Mouse (Mus musculus): ENCODE results near the gene Dhx15. TPM values are rescaled to one million over a fixed set of nuclear protein-coding genes. Genes with fewer than 3 reads are reported as not detected.

Dhx15 gene
- polyA plus RNA-seq, 1 experiment, result 40.6 TPM

DNA sequence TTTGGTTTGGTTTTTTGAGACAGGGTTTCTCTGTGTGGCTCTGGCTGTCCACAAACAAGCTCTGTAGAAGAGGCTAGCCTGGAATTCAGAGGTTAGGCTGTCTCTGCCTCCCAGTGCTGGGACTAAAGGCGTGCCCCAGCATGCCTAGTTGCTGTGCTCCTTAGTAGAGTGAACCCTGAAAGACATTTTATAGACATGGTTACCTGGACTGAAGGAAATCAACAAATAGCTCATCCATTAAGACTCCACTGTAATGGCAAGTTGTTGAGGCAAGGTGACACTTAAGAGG is 810 bp upstream of the Dhx15 start:
- peak overlapping the region; percentile 91 for H3K4me3 ChIP-seq (ENCODE audit: control insufficient read depth, low read depth, low read length)
- TF ChIP-seq POLR2A (IDR thresholded peaks at IDR 0.05; ENCODE audit: control insufficient read depth, low read depth, low read length) (no peak), CTCF (IDR thresholded peaks at IDR 0.05; ENCODE audit: control insufficient read depth, insufficient read depth, insufficient replicate concordance, low read depth, low read length) (no peak)
- no peaks in the 10 kb centered on the region for H3K27me3 ChIP-seq (ENCODE audit: control insufficient read depth, insufficient read depth, low read length)
- H3K36me3 ChIP-seq (ENCODE audit: control insufficient read depth, insufficient read depth, low read length), result 0 out of 2 replicates have a peak, but pooled peaks cover 1% of the 10 kb centered on the region
- H3K4me1 ChIP-seq (ENCODE audit: control insufficient read depth, insufficient read depth, low read length), result 0 out of 2 replicates have a peak, but pooled peaks cover 3% of the 10 kb centered on the region
- peak overlapping the region; percentile 66; the same call in 1 of the 2 replicates for H3K27ac ChIP-seq (ENCODE audit: control insufficient read depth, insufficient read depth, low read depth, low read length)

GRCm38 (mm10) chr5:52189664-52190365 is 499 bp downstream of the Dhx15 start:
- TF ChIP-seq CTCF (IDR thresholded peaks at IDR 0.05; ENCODE audit: control insufficient read depth, insufficient read depth, insufficient replicate concordance, low read depth, low read length) (no peak), POLR2A (IDR thresholded peaks at IDR 0.05; ENCODE audit: control insufficient read depth, low read depth, low read length) (no peak)
- Histone ChIP-seq H3K27me3 (ENCODE audit: control insufficient read depth, insufficient read depth, low read length) (no peaks in the 10 kb centered on the region), H3K4me3 (ENCODE audit: control insufficient read depth, low read depth, low read length) (peak overlapping the region; percentile 91), H3K27ac (ENCODE audit: control insufficient read depth, insufficient read depth, low read depth, low read length) (peak overlapping the region; percentile 92), H3K36me3 (ENCODE audit: control insufficient read depth, insufficient read depth, low read length) (0 out of 2 replicates have a peak, but pooled peaks cover 1% of the 10 kb centered on the region), H3K4me1 (ENCODE audit: control insufficient read depth, insufficient read depth, low read length) (peaks cover 3% of the 10 kb centered on the region; the same call in 1 of the 2 replicates)

DNA sequence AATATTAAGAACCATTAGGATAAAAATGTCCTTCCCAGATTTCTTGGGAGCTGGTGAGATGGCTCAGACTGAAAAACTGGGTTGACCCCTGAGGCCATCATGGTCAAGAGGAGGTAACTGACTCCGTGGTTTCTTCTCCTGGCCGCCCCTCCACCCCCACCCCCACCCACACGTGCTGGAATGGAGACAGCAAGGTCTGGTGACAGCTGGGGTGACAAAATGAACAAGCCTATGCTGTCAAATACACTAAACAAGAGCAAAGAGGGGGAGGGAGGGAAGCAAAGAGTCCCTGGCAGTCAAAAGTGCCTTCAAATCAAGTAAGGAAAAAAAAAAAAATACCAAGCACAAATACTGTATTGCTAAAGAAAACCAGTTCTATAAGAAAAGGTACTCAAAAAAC is 2.1 kb downstream of the Dhx15 start:
- Histone ChIP-seq H3K27me3 (ENCODE audit: control insufficient read depth, insufficient read depth, low read length) (no peaks in the 10 kb centered on the region), H3K27ac (ENCODE audit: control insufficient read depth, insufficient read depth, low read depth, low read length) (no peak overlapping the region), H3K4me3 (ENCODE audit: control insufficient read depth, low read depth, low read length) (no peak overlapping the region), H3K36me3 (ENCODE audit: control insufficient read depth, insufficient read depth, low read length) (no peaks in the 10 kb centered on the region; the same call in 1 of the 2 replicates), H3K4me1 (ENCODE audit: control insufficient read depth, insufficient read depth, low read length) (peaks cover 3% of the 10 kb centered on the region; the same call in 1 of the 2 replicates)
- TF ChIP-seq POLR2A (IDR thresholded peaks at IDR 0.05; ENCODE audit: control insufficient read depth, low read depth, low read length), result no peak
- TF ChIP-seq CTCF (IDR thresholded peaks at IDR 0.05; ENCODE audit: control insufficient read depth, insufficient read depth, insufficient replicate concordance, low read depth, low read length), result no peak

DNA sequence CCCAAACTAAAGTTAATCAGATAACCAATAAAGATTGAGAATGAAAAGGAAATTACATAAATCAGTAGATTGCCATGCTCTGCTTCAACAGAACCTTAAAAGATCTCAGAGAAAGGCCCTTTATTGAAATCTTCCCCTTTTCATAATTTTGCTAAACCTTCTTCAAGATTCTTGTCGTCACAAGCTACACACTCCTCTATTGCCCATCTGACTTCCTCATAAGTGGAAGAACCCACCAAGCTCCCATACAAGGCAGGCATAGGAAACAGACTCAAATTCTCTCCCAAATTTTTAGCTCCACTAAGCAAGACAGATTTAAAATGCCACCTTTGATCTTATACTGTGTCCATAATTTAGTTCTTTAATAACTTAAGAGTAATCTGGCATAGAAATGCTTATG is 13.0 kb downstream of the Dhx15 start:
- H3K4me1 ChIP-seq (ENCODE audit: control insufficient read depth, insufficient read depth, low read length), result no peaks in the 10 kb centered on the region
- H3K4me3 ChIP-seq (ENCODE audit: control insufficient read depth, low read depth, low read length), result no peak overlapping the region
- no peak overlapping the region for H3K27ac ChIP-seq (ENCODE audit: control insufficient read depth, insufficient read depth, low read depth, low read length)
- TF ChIP-seq CTCF (IDR thresholded peaks at IDR 0.05; ENCODE audit: control insufficient read depth, insufficient read depth, insufficient replicate concordance, low read depth, low read length) (no peak), POLR2A (IDR thresholded peaks at IDR 0.05; ENCODE audit: control insufficient read depth, low read depth, low read length) (no peak)
- no peaks in the 10 kb centered on the region for H3K27me3 ChIP-seq (ENCODE audit: control insufficient read depth, insufficient read depth, low read length)
- H3K36me3 ChIP-seq (ENCODE audit: control insufficient read depth, insufficient read depth, low read length), result no peaks in the 10 kb centered on the region

GRCm38 (mm10) chr5:52168468-52168867 is 21.8 kb downstream of the Dhx15 start:
- Histone ChIP-seq H3K4me1 (ENCODE audit: control insufficient read depth, insufficient read depth, low read length) (no peaks in the 10 kb centered on the region), H3K27me3 (ENCODE audit: control insufficient read depth, insufficient read depth, low read length) (no peaks in the 10 kb centered on the region), H3K36me3 (ENCODE audit: control insufficient read depth, insufficient read depth, low read length) (no peaks in the 10 kb centered on the region), H3K4me3 (ENCODE audit: control insufficient read depth, low read depth, low read length) (no peak overlapping the region), H3K27ac (ENCODE audit: control insufficient read depth, insufficient read depth, low read depth, low read length) (no peak overlapping the region)
- TF ChIP-seq CTCF (IDR thresholded peaks at IDR 0.05; ENCODE audit: control insufficient read depth, insufficient read depth, insufficient replicate concordance, low read depth, low read length) (no peak), POLR2A (IDR thresholded peaks at IDR 0.05; ENCODE audit: control insufficient read depth, low read depth, low read length) (no peak)

- Histone ChIP-seq H3K27me3 (ENCODE audit: control insufficient read depth, insufficient read depth, low read length) (no peaks in the 10 kb centered on the region), H3K4me1 (ENCODE audit: control insufficient read depth, insufficient read depth, low read length) (no peaks in the 10 kb centered on the region), H3K36me3 (ENCODE audit: control insufficient read depth, insufficient read depth, low read length) (no peaks in the 10 kb centered on the region), H3K27ac (ENCODE audit: control insufficient read depth, insufficient read depth, low read depth, low read length) (no peak overlapping the region), H3K4me3 (ENCODE audit: control insufficient read depth, low read depth, low read length) (no peak overlapping the region)
- TF ChIP-seq POLR2A (IDR thresholded peaks at IDR 0.05; ENCODE audit: control insufficient read depth, low read depth, low read length), result no peak
- TF ChIP-seq CTCF (IDR thresholded peaks at IDR 0.05; ENCODE audit: control insufficient read depth, insufficient read depth, insufficient replicate concordance, low read depth, low read length), result no peak
Measured at GRCm38 (mm10) chr5:52149138-52149537, 41.2 kb downstream of the Dhx15 start.

GRCm38 (mm10) chr5:52147141-52147540 is 43.2 kb downstream of the Dhx15 start:
- Histone ChIP-seq H3K36me3 (ENCODE audit: control insufficient read depth, insufficient read depth, low read length) (no peaks in the 10 kb centered on the region), H3K4me1 (ENCODE audit: control insufficient read depth, insufficient read depth, low read length) (no peaks in the 10 kb centered on the region), H3K27me3 (ENCODE audit: control insufficient read depth, insufficient read depth, low read length) (no peaks in the 10 kb centered on the region), H3K27ac (ENCODE audit: control insufficient read depth, insufficient read depth, low read depth, low read length) (no peak overlapping the region), H3K4me3 (ENCODE audit: control insufficient read depth, low read depth, low read length) (no peak overlapping the region)
- TF ChIP-seq CTCF (IDR thresholded peaks at IDR 0.05; ENCODE audit: control insufficient read depth, insufficient read depth, insufficient replicate concordance, low read depth, low read length) (no peak), POLR2A (IDR thresholded peaks at IDR 0.05; ENCODE audit: control insufficient read depth, low read depth, low read length) (no peak)

All from testis, adult 2 months (tissue).